Mouse (Mus musculus) cerebellum, adult 9-10 months (tissue): ENCODE measurements at regions not wholly inside any gene's neighbourhood (a gene's known extent, or its start where the extent isn't known, plus 50 kb on each side); places are given as distances from the start of the nearest gene placed in this dataset.

ENCODE experiments used
- DNase-seq: peaks from one replicate; pipeline ENCODE4 v3.0.0; 2022

GRCm38 (mm10) chr1:35724366-35724900, 343.8 kb upstream of the Hs6st1 start:
- no peak for DNase-seq

GRCm38 (mm10) chr1:35726596-35726995, 341.6 kb upstream of the Hs6st1 start:
- peak; percentile 35 for DNase-seq

- DNase-seq: no peak
Observed at GRCm38 (mm10) chr1:35727310-35727990, 340.8 kb upstream of the Hs6st1 start.

- no peak for DNase-seq
Observed at GRCm38 (mm10) chr1:35729785-35730295, 338.4 kb upstream of the Hs6st1 start.

GRCm38 (mm10) chr1:35730309-35730708, 337.9 kb upstream of the Hs6st1 start:
- no peak for DNase-seq

- DNase-seq: no peak
Observed at GRCm38 (mm10) chr1:35736247-35736646, 332.0 kb upstream of the Hs6st1 start.

- no peak for DNase-seq
Observed at GRCm38 (mm10) chr1:35749603-35750002, 318.6 kb upstream of the Hs6st1 start.

GRCm38 (mm10) chr1:35750092-35750521, 318.1 kb upstream of the Hs6st1 start:
- no peak for DNase-seq

- no peak for DNase-seq
Observed at GRCm38 (mm10) chr1:35752636-35753035, 315.6 kb upstream of the Hs6st1 start.

GRCm38 (mm10) chr1:35754170-35754569, 314.0 kb upstream of the Hs6st1 start:
- no peak for DNase-seq

GRCm38 (mm10) chr1:35759010-35759409, 309.2 kb upstream of the Hs6st1 start:
- no peak for DNase-seq

GRCm38 (mm10) chr1:35759600-35759999, 308.6 kb upstream of the Hs6st1 start:
- no peak for DNase-seq

GRCm38 (mm10) chr1:35763051-35763450, 305.1 kb upstream of the Hs6st1 start:
- DNase-seq: no peak

GRCm38 (mm10) chr1:35763456-35763855, 304.7 kb upstream of the Hs6st1 start:
- DNase-seq: no peak

GRCm38 (mm10) chr1:35764068-35764467, 304.1 kb upstream of the Hs6st1 start:
- no peak for DNase-seq

- no peak for DNase-seq
Observed at GRCm38 (mm10) chr1:35765692-35766091, 302.5 kb upstream of the Hs6st1 start.

- DNase-seq: no peak
Observed at GRCm38 (mm10) chr1:35766271-35766670, 301.9 kb upstream of the Hs6st1 start.

GRCm38 (mm10) chr1:35772567-35772966, 295.6 kb upstream of the Hs6st1 start:
- DNase-seq: no peak

GRCm38 (mm10) chr1:35774566-35774965, 293.6 kb upstream of the Hs6st1 start:
- DNase-seq: no peak

- no peak for DNase-seq
Observed at GRCm38 (mm10) chr1:35782668-35783067, 285.5 kb upstream of the Hs6st1 start.

GRCm38 (mm10) chr1:35783427-35783826, 284.8 kb upstream of the Hs6st1 start:
- DNase-seq: no peak

GRCm38 (mm10) chr1:35786241-35786640, 282.0 kb upstream of the Hs6st1 start:
- DNase-seq: no peak

GRCm38 (mm10) chr1:35786668-35787213, 281.5 kb upstream of the Hs6st1 start:
- no peak for DNase-seq

GRCm38 (mm10) chr1:35797064-35797463, 271.1 kb upstream of the Hs6st1 start:
- DNase-seq: no peak
